Mouse (Mus musculus): ENCODE results near the gene Tbcel. TPM values are rescaled to one million over a fixed set of nuclear protein-coding genes. Genes with fewer than 3 reads are reported as not detected.

Tbcel gene
- total RNA-seq, 2 experiments from 2014 or later, result 30.1 to 31.6 TPM

- DNase-seq, result no peak
- intact Hi-C loops (cut with DNase I), result no loop called here
Observed at GRCm38 (mm10) chr9:42486913-42487312, 20.7 kb downstream of the Tbcel start.

- intact Hi-C loops (cut with DNase I), result no loop called here
- no peak for DNase-seq
Observed at GRCm38 (mm10) chr9:42484667-42485066, 22.9 kb downstream of the Tbcel start.

GRCm38 (mm10) chr9:42482944-42483343, 24.7 kb downstream of the Tbcel start:
- DNase-seq, result no peak
- intact Hi-C loops (cut with DNase I), result no loop called here

- no peak for DNase-seq
- intact Hi-C loops (cut with DNase I), result no loop called here
Observed at GRCm38 (mm10) chr9:42476166-42476565, 31.4 kb downstream of the Tbcel start.

- no peak for DNase-seq
- intact Hi-C loops (cut with DNase I), result no loop called here
Observed at GRCm38 (mm10) chr9:42474244-42474643, 33.4 kb downstream of the Tbcel start.

- peak; percentile 96 for DNase-seq
- intact Hi-C loops (cut with DNase I), result no loop called here
Observed at GRCm38 (mm10) chr9:42471921-42472747, 35.5 kb downstream of the Tbcel start.

GRCm38 (mm10) chr9:42471214-42471613, 36.4 kb downstream of the Tbcel start:
- intact Hi-C loops (cut with DNase I), result no loop called here
- peak; percentile 9 for DNase-seq

GRCm38 (mm10) chr9:42469323-42469722, 38.3 kb downstream of the Tbcel start:
- intact Hi-C loops (cut with DNase I), result no loop called here
- DNase-seq, result no peak

- intact Hi-C loops (cut with DNase I), result no loop called here
- DNase-seq, result no peak
Observed at GRCm38 (mm10) chr9:42468360-42468759, 39.2 kb downstream of the Tbcel start.

GRCm38 (mm10) chr9:42467116-42467815, 40.3 kb downstream of the Tbcel start:
- intact Hi-C loops (cut with DNase I), result no loop called here
- DNase-seq, result no peak

- intact Hi-C loops (cut with DNase I), result no loop called here
- no peak for DNase-seq
Observed at GRCm38 (mm10) chr9:42465661-42466091, 41.9 kb downstream of the Tbcel start.

GRCm38 (mm10) chr9:42464181-42464580, 43.4 kb downstream of the Tbcel start:
- intact Hi-C loops (cut with DNase I), result no loop called here
- DNase-seq, result no peak

GRCm38 (mm10) chr9:42463220-42463989, 44.2 kb downstream of the Tbcel start:
- intact Hi-C loops (cut with DNase I), result no loop called here
- peak; percentile 8 for DNase-seq

GRCm38 (mm10) chr9:42462585-42463219, 44.9 kb downstream of the Tbcel start:
- intact Hi-C loops (cut with DNase I), result no loop called here
- no peak for DNase-seq

GRCm38 (mm10) chr9:42461390-42462108, 46.1 kb downstream of the Tbcel start:
- intact Hi-C loops (cut with DNase I), result no loop called here

GRCm38 (mm10) chr9:42460353-42460752, 47.3 kb downstream of the Tbcel start:
- intact Hi-C loops (cut with DNase I), result no loop called here
- no peak for DNase-seq

More at GRCm38 (mm10) chr9:42461390-42462108, 46.1 kb downstream of the Tbcel start:
- no peak for DNase-seq

GRCm38 (mm10) chr9:42459736-42460135, 47.9 kb downstream of the Tbcel start:
- no peak for DNase-seq
- intact Hi-C loops (cut with DNase I), result no loop called here

- intact Hi-C loops (cut with DNase I), result no loop called here
- DNase-seq, result no peak
Observed at GRCm38 (mm10) chr9:42458741-42459515, 48.7 kb downstream of the Tbcel start.

GRCm38 (mm10) chr9:42457501-42457900, 50.1 kb downstream of the Tbcel start:
- no peak for DNase-seq
- intact Hi-C loops (cut with DNase I), result loop anchor here (2.0 kb wide), 1 partner anchor 59 kb away; no protein-coding TSS in a partner anchor

Data from left cerebral cortex, postnatal 4 days (tissue).